Mouse (Mus musculus) liver, embryonic 14.5 days (tissue): Measurements from ENCODE around the gene Flot1.

Source experiments
- CTCF ChIP-seq: IDR thresholded peaks from 2 replicates; pipeline ENCODE4 v1.5.1; 2016; ENCODE audit warnings: antibody characterized with exemption, low read depth, control low read depth
- EP300 ChIP-seq: IDR thresholded peaks from 2 replicates; pipeline ENCODE4 v1.6.1; 2016; ENCODE audit warnings: antibody characterized with exemption, low read depth

GRCm38 (mm10) chr17:35782924-35783323 lies 40.1 kb upstream of the Flot1 start:
- no peak for TF ChIP-seq CTCF
- no peak for TF ChIP-seq EP300
